Mouse (Mus musculus) heart, adult 2 months (tissue): ENCODE results near the gene Irx4.

Experiments
- CTCF ChIP-seq: fragments of 200-600 bp; IDR thresholded peaks from 2 replicates; pipeline ENCODE4 v1.8.1; 2022; ENCODE audit warnings: antibody characterized with exemption, mild to moderate bottlenecking, moderate library complexity
- EP300 ChIP-seq: fragments of 200-500 bp; IDR thresholded peaks from 2 replicates; pipeline ENCODE4 v1.6.1; 2011; ENCODE audit warnings: low read depth, low read length, control low read depth; ENCODE audit not compliant: insufficient read depth
- POLR2A ChIP-seq: fragments of 200-500 bp; IDR thresholded peaks from 2 replicates; pipeline ENCODE4 v1.6.1; 2011; ENCODE audit warnings: mild to moderate bottlenecking, low read depth, low read length, control low read depth; ENCODE audit not compliant: insufficient read depth

DNA sequence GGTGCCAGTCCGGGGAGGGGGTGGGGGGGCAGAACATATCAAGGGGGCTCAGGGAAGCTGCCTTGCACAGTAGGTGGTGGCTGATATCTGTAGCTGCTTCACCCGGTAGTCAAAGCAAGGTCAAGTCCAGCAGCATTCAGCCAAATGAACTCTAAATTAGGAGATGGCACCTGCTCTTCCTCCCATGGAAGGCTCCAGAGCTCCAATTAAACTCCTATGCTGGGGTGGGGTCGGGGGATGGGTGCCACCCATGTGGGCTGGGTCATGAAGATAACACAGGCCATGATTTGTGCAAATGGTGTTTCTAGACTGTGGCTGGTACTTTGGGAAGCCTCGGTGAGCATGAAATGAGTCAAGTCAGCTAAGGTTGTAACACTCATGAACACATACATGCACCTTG is 1.9 kb upstream of the Irx4 start:
- TF ChIP-seq CTCF (no peak), EP300 (no peak), POLR2A (no peak)
